Mouse (Mus musculus) A20 (cell line): Measurements from ENCODE around the gene Kctd19.

Experiments
- DNase-seq: peaks from one replicate; pipeline ENCODE4 v3.0.0-alpha.2; 2011; ENCODE audit warnings: low read depth, low spot score

Gene Kctd19

DNA sequence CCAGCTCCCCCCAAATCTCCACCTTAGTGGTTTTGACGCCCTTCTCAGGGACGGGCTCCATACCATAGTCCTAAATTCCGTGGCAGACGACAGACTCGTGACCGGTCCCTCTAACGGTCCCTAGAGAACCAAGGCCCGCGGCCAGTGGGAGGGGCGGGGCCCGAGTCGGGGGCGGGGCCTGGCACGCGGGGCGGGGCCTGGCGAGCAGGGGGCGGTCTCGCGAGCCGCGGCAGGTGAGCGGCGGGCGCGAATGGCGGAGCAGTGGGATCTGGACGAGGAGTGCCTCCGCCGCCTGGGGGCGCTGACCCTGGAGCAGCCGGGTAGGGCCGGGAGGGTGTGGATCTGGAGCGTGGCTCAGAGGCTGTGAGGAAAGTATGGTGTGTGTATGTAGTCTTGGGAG lies at the start of gene Kctd19, which contains the start of gene Lrrc36:
Gene Kctd19, minus strand, starts transcription at position 112 of the 400 bp plus-strand sequence.
Gene Lrrc36, plus strand, starts transcription at position 181 of the 400 bp plus-strand sequence.
- peak; percentile 36 for DNase-seq

DNA sequence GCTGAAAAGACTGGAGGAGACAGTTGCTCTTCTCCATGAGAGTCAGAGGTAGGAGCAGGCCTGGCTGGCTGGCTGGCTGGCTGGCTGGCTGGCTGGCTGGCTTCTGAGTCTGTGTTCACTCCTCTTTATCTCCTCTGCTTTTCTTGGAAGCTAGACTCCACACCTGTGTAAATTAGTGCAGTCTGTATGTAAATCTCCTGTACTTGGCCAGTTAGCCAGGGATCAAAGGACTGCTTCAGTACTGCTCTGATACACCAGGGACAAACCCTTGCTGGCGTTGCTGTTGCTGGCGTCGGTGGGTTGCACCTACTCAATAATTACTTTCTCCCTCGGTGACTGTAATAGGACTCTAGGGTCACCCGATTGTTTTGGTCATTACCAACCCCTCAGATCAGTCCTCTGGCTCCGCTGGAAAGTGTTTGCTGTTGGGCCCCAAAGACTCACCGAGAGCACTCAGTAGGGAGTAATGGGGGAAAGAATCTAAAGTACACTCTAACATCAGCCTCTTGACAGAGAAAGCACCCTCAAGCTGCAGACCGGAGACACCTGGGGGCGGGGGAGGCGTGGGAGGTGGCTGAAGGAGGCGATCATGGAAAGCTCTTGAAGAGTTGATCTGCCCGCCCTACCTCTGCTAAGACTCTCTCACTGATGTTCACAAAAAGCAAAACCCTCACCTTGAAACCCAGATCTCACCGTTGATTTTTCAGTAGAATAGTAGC lies 47.9 kb upstream of the Kctd19 start:
- no peak for DNase-seq

DNA sequence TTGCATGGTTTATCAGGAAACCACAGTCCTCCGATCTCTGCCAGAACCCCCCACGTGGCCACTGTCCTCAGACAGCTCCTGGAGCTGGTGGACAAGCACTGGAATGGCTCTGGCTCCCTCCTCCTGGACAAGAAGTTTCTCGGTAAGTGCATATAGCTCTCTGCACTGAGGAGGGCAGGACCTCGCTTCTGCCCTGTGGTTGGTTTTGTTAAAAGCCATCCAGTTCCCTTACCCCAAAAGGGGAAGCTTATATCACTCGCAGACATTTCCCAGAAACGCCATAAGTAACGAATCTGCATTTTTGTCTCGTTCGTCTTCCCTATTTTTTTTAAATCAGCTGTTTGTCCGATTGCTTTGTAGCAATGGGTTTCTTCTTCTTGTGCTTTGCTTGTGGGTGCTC lies 41.9 kb upstream of the Kctd19 start:
- DNase-seq = no peak

DNA sequence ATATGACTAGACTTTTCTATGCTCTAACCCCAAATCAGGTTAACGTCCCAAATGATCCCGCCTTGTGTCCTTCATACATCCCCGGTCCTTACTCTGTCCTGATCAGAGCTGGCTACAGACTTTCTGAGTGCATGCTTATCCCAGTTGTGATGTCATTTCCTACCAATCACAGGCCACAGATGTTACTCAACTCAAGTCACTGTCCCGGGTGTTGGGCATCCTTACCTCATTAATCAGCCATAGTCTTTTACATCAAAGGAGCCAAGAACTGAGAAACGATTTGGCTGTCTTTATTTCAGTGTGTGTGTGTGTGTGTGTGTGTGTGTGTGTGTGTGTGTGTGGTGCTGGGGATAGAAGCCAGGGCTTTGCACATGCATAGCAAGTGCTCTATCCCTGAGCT lies 40.8 kb upstream of the Kctd19 start:
- DNase-seq = no peak

DNA sequence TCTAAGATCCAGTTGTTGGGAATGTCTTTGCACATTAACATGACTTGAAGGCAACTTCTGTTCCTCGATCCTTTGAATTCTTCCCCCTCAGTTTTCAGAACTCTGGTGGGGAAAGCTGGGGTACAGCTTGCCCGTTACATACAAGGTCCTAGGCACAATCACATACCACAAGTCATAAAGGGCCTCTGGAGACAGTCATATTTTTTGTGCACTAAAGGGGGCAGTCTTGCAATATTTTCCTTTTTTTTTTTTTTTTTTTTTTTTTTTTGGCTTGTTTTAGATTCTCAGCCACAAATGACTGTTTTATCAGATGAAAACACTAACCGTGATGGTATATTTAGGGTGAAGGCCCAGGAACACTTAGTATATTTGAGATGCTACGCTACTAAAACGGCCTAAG lies 40.0 kb upstream of the Kctd19 start:
- peak; percentile 30 for DNase-seq

DNA sequence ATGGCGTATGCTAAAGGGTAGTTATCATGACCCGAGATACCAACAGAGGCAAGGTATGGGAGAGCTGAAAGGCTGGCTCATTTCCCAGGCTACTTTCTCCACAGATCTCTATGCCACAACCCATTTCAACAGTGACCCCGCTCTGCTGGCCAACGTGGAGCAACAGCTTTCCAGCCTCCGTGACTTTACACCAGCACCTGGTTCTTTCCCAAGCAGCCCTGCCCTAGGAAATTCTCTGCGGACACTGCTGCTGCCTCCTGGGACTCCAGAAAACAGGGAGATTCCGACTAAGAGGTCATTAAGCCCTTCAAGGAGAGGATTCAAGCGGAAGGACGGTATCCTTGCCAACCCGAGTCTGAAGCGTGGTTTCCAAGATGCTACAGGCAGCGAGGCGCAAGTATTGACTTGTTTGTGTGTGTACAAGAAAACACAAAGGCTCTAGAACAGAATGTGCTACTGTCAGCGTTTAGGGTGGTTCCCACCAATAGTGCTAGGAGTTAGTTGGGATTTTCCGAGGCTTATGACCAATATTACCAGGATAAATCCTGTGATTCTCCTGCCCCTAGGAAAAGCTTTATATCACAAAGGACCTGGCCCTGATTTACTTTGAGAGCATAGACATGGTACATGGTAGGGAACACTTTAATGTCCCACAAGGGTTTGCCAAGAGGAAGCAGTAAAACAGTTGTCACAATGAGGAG lies 38.8 kb upstream of the Kctd19 start:
- DNase-seq = no peak

DNA sequence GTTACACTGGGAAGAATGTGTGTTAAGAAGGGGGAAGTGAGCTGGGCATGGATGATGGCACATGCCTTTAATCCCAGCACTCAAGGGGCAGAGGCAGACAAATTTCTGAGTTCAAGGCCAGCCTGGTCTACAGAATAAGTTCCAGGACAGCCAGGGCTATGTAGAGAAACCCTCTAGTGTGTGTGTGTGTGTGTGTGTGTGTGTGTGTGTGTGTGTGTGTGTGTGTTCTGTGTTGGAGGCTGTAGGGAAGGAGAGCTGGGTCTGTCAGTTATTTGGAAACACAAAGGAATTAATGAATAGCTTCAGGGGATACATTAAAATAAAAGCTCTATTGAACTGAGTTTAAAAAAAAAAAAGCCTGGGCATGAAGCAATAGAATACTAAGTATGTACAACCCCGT lies 37.7 kb upstream of the Kctd19 start:
- no peak for DNase-seq

DNA sequence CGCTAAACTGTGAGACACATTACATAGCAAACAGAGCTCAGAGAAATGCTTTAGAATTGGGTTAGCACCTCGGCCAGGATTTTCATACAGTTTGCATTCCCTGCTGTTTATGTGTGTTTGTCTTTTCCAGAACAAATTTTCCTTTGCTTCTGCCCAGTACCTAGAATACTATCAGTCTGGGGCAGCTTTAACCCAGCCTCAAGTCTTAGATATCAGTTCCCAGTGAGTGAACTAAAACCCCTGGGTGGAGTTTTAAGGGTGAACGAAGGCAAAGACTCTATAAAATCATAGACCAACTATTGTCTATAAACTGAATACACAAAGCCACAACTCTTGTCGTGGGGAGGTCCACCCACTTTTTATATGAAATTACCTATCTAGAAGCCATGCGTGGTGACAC lies 35.3 kb upstream of the Kctd19 start:
- DNase-seq = no peak

DNA sequence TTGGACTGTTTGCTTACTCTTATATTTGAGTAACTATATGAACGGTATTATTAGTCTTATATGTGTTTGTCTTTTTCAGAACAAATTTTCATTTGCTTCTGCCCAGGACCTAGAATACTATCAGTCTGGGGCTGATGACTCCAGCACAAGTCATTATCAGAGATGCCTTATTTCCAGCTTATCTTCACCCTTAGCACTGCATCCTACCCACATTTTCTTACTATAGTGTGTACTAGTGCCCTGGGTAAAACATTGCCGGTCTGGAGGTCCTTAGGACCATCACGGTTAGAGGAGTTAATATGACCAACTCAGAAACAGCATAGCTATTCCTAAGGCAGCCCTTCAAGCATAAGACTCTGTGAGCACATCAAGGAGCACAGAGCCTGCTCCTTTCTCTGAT lies 34.9 kb upstream of the Kctd19 start:
- DNase-seq = no peak

DNA sequence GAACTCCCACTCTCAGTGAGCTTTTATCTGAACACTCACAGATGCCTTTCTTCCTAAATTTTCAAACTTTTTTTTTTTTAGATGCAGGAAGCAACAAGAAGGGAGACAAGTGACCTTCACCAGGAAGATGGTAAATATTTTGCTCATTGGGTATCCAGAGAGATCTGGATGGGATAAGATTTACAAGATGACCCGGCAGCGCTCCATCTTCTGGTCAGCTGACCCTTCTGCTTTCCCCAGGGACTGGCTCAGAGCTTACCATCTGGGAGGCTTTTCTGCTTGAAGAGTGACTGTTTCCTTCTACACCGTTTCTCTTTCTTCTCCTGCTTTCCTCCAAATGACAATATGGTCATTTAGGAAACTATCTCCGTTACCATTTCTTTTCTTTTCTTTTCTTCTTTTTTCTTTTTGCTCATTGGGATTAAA lies 32.8 kb upstream of the Kctd19 start:
- DNase-seq = peak; percentile 28

DNA sequence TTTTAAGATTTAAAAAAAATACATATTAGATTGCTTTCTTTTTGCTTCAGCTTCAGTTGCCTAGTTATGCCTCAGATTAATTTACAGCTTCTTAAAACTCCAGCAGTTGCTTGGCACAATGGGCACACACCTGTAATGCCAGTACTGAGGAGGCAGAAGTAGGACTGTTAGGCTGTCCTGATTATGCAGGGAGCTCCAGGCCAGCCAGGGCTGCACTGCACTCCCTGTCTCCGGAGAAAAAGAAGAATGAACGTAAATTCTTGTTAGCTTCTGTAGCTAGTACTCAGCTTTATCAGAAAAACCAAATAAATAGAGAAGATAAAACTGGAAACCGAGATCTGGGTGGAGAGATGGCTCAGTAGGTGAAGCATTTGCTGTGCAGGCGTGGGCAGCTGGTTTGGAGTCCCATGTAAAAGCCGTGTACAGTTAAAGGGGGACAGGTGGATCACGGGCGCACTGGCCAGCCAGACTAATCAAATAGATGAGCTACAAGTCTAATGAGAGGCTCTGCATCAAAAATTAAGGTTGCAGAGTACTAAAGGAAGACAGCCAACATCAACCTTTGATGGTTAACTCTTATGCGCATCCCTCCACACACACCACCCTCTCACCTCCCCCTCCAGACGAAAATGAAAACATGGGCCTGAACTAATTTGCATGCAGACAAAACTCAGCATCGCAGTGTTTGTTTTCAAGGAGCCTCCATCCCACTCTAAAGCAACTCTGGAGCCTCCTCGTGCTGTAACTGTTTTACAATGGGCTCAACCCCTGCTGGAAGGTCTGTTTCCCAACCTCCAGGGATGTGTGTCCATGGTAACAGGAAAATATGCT lies 32.2 kb upstream of the Kctd19 start:
- DNase-seq = peak; percentile 27

DNA sequence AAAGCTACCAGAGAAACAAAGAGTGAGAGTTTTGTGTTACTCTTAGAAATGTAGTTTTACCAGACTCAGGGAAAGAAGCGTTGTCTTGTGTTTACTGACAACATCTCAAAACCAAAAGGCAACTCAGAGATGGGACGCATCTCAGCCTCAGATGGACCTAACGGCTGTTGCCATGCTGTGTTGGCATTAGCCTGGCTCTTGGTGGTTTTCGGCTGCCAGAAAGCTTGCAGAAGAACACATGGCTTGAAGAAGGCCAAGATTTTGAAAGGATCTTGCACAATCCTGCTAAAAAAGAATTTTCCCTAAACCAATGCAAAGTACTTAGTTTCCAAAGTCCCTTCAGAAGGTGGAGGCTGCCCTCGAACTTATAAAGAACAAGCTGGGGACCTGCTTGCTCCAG lies 29.4 kb upstream of the Kctd19 start:
- no peak for DNase-seq

DNA sequence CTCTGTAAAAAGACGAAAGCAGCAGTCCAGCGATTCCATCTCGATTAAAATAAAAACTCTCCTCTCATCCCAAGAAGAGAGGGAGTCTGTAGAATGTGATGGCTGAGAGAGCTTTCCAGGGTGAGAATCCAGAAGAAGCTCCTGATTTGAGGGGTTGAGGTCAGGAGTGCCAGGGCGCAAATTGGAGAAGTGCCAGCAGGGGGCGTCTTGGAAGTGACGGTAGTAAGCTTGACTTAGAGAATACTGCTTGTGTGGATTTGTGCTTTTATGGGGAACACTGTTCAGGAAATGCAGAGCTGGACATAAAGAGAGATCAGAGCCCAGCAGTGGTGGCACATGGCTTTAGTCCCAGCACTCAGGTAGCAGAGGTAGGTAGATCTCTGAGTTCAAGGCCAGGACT lies 28.1 kb upstream of the Kctd19 start:
- peak; percentile 54 for DNase-seq

DNA sequence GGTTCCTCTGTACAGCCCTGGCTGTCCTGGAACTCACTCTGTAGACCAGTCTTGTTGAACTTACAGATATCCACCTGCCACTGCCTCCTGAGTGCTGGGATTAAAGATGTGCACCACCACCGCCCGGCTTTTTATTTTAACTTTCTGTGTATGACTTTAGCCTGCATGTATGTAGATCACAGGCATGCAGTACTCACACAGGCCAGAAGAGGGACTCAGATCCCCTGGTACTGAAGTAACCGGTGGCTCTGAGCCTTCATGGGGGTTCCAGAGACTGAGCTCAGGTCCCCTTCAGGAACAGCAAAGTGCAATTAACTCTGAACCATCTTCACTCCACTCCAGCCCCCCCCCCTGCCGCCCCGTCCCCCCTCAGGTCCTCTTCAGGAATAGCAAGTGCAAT lies 25.6 kb upstream of the Kctd19 start:
- peak; percentile 71 for DNase-seq

DNA sequence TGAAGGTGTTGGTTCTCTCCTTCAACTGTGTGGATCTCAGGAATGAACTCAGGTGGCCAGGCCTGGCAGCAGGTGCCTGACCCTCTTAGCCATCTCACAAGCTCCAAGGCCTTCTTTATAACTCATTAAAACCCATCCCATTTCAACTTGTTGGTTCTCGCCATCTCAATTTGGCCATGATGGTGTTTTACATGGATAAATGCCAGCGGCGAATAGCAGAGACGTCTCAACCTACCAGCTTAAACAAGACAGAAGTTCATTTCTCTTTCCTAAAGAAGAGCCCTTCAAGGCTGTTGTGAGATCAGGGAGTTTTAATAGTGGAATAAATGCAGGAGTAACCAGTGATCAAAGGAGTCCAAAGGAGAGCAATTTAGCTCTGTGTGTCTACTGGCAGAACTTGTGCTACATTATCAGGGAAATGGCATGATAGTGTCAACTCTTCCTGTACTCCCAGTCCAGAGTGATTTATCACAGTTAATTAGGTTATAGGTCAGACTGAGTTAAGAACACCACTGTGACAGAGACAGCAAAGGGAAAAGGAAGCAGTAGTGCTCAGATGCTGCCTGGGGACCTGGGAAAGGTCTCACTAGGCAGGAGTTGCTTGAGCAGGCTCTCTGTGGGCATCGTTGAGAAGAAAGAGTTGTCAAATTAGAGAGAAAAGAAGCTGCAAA lies 23.9 kb upstream of the Kctd19 start:
- no peak for DNase-seq

DNA sequence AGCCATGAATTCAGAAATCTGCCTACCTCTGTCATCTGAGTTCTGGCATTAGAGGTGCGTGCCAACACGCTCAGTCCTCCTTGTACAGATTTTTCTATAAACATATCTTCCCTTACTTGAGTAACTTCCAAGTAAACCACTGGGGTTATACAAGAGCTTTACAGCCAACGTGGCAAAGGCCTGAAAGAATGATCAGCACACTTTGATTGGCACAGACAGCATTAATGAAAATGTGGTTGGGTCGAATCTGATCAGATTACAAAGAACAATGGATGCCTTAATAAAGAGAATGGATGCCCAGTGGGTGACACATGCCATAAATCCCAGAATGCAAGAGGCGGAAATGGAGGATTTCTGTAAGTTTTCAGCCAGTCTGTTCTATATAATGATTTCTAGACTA lies 22.9 kb upstream of the Kctd19 start:
- no peak for DNase-seq

DNA sequence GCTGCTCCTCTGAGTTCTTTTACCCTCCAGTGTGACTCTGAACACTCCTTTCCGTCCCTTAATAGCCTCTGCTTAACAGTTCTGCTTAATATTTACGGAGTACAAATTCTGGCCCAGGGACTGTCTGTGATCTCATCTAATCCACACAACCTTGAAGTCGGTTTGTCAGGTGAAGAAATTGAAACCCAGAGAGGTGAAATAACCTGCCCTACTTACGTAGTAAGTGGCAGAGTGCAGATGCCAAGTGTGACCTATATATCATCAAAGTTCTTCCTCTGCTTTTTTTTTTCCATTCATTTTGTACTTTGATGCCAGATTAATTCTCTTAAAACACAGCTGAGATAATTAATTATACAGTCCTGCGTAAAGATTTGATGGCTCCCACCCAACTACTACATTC lies 20.8 kb upstream of the Kctd19 start:
- DNase-seq = no peak

DNA sequence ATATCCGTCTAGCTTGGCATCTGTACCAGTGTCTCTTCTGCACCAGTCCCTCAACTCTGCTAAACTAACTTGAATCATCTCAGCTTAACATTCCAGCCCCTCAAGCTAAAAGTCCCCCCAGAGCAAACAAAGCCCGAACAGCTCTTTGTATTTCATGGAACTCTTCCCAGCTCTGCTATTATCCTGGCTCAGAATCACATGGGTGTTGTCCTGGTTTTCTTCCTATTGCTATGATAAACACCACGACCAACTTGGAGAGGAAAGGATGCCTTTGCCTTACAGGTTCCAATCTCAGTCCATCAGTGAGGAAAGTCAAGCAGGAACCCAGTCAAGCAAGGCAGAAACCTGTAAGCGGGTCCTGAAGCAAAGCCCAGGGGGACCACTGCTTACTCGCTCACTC lies 20.2 kb upstream of the Kctd19 start:
- no peak for DNase-seq

DNA sequence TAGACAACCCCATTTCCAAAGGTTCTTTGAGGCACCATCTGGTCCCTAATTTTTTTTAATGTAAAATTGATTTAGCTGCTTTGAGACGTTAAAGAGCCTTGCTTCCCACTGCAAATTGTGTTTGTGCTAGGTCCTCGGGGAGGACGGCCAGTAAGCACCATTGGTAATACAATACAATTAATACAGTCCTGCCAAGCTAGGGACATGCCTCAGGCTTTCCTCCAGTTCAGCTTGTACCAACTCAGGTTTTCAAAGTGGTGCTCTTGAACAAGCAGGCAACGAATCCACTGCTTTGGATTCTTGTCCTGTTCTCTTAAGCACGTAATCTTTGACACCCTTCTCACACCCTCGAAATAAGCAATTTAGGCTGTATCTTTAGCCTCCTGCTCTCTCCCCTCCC lies 19.7 kb upstream of the Kctd19 start:
- DNase-seq = no peak

DNA sequence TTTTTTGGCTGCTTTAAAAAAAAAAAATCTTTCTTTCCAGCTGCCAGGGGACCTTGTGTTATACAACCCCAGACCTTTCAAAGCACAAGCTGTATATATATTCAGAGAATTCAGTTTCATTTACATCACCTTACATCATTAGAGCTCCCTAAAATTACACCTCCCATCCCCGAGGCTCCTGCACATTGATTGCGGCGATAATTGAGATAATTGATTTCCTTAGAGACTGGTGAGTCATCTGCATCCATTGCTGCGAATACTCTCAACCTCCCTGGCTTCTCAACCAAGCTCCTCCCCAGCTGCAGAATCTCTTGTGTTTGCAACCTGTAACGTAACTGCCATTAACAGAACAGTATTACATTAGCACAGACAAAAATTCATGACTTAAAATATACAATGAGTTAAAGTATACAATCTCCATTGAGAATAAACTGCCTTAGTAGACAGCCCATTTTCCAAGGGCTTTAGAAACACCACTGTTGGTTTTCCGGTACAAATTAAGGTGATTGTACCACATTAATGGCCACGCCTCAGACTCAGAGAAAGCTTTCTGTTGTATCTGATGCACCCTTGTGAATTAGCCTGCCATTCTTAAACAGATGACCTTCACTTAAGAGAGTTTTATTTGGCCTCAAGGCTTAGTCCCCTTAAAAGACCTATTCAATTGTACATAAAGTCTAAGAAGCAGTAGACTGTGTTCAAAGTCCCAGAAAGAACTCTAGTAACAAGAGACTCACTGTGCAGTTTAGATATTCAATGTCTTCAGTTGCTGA lies 18.6 kb upstream of the Kctd19 start:
- DNase-seq = no peak

DNA sequence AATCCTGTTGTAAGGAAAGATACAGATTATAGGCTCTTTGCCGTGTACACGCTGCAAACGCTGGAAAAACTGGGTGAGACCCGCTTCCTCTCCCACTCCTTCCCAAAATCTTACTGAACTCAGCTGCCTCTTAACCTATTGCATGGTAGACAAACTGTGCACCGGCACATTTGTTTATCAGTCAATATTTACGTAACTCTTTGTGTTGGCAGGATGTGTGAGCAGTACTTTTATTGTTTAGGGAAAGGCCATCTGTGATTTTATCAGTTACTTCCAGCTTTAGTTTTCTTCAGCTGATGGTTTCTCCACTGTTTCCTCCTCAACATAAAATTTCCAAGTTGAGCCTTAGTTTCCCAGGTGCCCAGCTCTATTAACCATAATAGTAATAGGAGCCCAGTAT lies 13.6 kb upstream of the Kctd19 start:
- DNase-seq = no peak
